Mouse (Mus musculus) MEL-GATA-1-ER (cell line): ENCODE data around the gene Cdc42bpb.

Experiments used
- DNase-seq: peaks from one replicate; pipeline ENCODE4 v3.0.0-alpha.2; 2012; ENCODE audit warnings: low read depth; ENCODE audit errors: extremely low read depth

Gene Cdc42bpb

GRCm38 (mm10) chr12:111377376-111377973 is at the start of gene Cdc42bpb:
Cdc42bpb (minus strand) TSS chr12:111377718.
- DNase-seq = no peak

GRCm38 (mm10) chr12:111425789-111426460 is 48.4 kb upstream of the Cdc42bpb start:
- DNase-seq = no peak

DNA sequence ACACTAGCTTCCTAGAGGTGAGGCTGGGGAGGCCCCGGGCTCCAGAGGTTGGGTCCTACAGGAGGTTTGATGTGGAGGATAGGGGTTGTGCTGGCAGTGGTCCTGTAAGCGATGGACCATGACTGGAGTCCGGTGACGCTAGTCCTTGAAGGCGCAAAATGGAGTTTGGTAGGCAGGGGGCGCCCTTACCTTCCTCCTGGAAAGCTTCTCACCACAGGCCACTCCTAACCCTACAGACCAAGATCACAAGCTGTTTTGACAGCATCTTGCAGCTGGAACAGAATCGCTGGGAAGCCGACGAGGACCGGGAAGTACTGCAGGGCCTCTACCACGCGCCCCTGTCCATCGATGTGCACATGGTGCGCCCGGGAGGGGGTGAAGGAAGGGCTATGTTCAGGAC is 47.7 kb upstream of the Cdc42bpb start:
- no peak for DNase-seq

GRCm38 (mm10) chr12:111424547-111424946 is 47.0 kb upstream of the Cdc42bpb start:
- DNase-seq = no peak

DNA sequence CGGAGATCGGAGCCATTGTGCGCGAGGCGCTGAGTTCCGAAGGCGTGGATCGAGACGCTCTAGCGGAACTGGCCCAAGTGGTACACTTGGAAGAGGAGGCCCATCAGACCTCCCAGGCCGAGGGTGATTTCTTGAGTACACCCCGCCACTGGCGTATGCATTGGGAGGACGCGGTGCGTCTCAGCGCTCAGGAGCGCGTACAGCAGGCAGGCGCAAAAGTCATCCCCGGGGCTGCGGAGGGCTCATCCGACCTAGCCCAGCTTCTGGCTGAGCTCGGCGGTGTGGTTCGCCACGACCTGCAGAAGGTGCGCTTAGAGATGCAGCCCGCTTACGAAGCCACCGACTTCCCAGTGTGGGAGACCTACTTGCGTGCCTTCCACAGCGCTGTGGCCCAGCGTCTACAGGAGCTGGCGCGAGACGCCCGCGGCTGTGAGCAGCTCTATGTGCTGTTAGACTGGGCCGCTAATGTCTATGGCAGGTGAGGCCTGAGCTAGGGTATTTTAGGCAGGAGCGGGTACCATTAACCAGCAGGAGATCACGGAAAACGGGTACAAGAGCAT is 46.1 kb upstream of the Cdc42bpb start:
- DNase-seq = no peak

GRCm38 (mm10) chr12:111422852-111423251 is 45.3 kb upstream of the Cdc42bpb start:
- no peak for DNase-seq

- no peak for DNase-seq
These were observed 43.6 kb upstream of the Cdc42bpb start for GRCm38 (mm10) chr12:111420946-111421709.

- peak; percentile 75 for DNase-seq
These were observed 42.4 kb upstream of the Cdc42bpb start for GRCm38 (mm10) chr12:111419918-111420317.

- DNase-seq = no peak
These were observed 39.6 kb upstream of the Cdc42bpb start, which contains the start of gene Exoc3l4 for GRCm38 (mm10) chr12:111416921-111417779. Exoc3l4 (plus strand) TSS chr12:111417017.

- no peak for DNase-seq
These were observed 35.8 kb upstream of the Cdc42bpb start for GRCm38 (mm10) chr12:111413300-111413699.

- no peak for DNase-seq
These were observed 35.2 kb upstream of the Cdc42bpb start for GRCm38 (mm10) chr12:111412581-111413284.

GRCm38 (mm10) chr12:111411631-111412355 is 34.3 kb upstream of the Cdc42bpb start:
- no peak for DNase-seq

DNA sequence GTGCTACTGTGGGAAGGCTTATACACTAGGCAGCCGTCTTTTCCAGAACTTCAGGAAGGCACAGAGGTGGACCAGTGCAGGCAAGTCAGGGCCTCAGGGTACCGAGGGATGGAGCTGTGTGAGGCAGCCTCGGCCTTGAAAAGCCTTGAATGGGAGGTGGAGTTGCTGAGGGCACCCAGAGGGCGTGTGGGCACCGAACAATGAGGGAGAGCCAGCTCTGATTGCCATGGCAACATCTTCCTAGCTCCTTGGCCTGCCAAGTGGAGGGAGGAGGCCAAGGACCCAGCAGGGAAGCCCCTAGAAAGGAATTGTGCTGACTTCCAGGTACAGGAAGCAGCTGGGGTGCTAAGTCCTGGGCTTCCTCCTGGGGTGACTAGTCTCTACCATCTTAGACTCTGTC is 32.1 kb upstream of the Cdc42bpb start:
- no peak for DNase-seq

- no peak for DNase-seq
These were observed 29.1 kb upstream of the Cdc42bpb start, which contains the start of gene Lbhd2 for GRCm38 (mm10) chr12:111406622-111407021. Lbhd2 (plus strand) TSS chr12:111406809.

DNA sequence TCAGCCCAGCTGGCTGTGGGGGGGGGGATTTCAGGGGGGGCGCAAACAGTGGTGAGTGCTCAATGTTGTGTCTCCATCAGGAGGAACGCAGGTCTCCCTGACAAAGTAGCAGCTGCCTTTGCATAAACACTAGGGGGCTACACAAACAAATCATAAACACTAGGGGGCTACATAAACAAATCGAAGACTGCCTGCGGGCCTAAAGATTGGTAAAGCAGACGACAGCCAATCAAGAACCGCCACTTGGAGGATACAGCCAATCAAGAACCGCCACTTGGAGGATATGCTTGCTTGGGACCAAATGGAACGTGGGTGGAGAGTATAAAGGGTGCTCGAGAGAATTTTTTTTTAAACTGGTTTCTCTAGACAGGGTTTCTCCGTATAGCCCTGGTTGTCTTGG is 27.4 kb upstream of the Cdc42bpb start:
- no peak for DNase-seq

- DNase-seq = peak; percentile 53
These were observed 24.1 kb upstream of the Cdc42bpb start for GRCm38 (mm10) chr12:111401454-111402184.

- no peak for DNase-seq
These were observed 19.5 kb upstream of the Cdc42bpb start for GRCm38 (mm10) chr12:111396997-111397396.

GRCm38 (mm10) chr12:111394008-111394407 is 16.5 kb upstream of the Cdc42bpb start:
- DNase-seq = no peak

GRCm38 (mm10) chr12:111387146-111387545 is 9.6 kb upstream of the Cdc42bpb start:
- DNase-seq = no peak
